Mouse (Mus musculus): ENCODE measurements around the gene Pip. TPM values are rescaled to one million over a fixed set of nuclear protein-coding genes. Genes with fewer than 3 reads are reported as not detected.

Pip gene
- total and polyA plus RNA-seq, 3 experiments = not detected

DNA sequence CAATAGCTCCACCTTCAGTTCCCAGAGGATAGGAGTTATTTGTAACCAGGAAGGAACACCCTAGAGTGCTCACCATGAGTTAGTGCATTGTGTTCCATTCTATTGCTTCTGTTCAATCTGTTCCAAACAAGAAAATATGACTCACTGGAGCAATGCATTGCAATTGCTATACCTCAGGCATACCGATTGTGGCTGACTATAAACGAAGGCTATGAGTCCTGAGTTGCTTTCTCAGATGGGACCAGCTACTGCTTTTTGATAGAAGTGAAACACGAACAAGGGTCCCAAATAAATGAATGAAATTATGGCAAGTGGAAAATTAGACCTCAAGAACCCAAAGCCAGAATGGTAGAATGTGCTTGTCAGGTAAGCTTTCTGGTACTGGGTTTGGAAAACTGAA is 5.4 kb downstream of the Pip start, which contains the start of gene Sval2:
Gene Sval2, plus strand, starts transcription at position 301 of the 400 bp plus-strand sequence.
- H3K9me3 ChIP-seq (replicated peaks; ENCODE audit: insufficient read depth, low read length) = no peaks in the 10 kb centered on the region
- DNase-seq (ENCODE audit: low read depth, low spot score) = no peak
- H3K27ac ChIP-seq (ENCODE audit: control insufficient read depth, low read depth, low read length) = no peak within 1 kb of the TSS
- H3K4me3 ChIP-seq (ENCODE audit: control insufficient read depth in 1 of 2, insufficient read depth in 1 of 2, low read depth in 2 of 2, low read length in 2 of 2) = no peak within 1 kb of the TSS
- H3K4me1 ChIP-seq (ENCODE audit: control insufficient read depth in 1 of 2, insufficient read depth in 2 of 2, low read length in 2 of 2) = no peaks in the 10 kb centered on the region
- no peaks in the 10 kb centered on the region for H3K27me3 ChIP-seq (ENCODE audit: control insufficient read depth in 1 of 2, insufficient read depth in 2 of 2, low read length in 2 of 2)
- H3K9ac ChIP-seq (ENCODE audit: control insufficient read depth, low read depth, low read length, poor library complexity, severe bottlenecking) = no peak within 1 kb of the TSS
- no peak for TF ChIP-seq POLR2AphosphoS5 (IDR thresholded peaks at IDR 0.05; ENCODE audit: borderline replicate concordance, low read depth, low read length)
- no peak for TF ChIP-seq BHLHE40 (IDR thresholded peaks at IDR 0.05; ENCODE audit: borderline replicate concordance, low read depth, low read length)
- TF ChIP-seq ZC3H11A (IDR thresholded peaks at IDR 0.05; ENCODE audit: low read depth, low read length) = no peak
- no peak for TF ChIP-seq SMC3 (IDR thresholded peaks at IDR 0.05; ENCODE audit: low read depth, low read length)
- TF ChIP-seq HCFC1 (IDR thresholded peaks at IDR 0.05; ENCODE audit: low read depth, low read length) = no peak
- TF ChIP-seq MAX (IDR thresholded peaks at IDR 0.05; ENCODE audit: low read length) = no peak
- no peak for TF ChIP-seq TAL1 (IDR thresholded peaks at IDR 0.05; ENCODE audit: low read length)
- no peak for TF ChIP-seq ZKSCAN1 (IDR thresholded peaks at IDR 0.05; ENCODE audit: low read depth, low read length)
- TF ChIP-seq NELFE (IDR thresholded peaks at IDR 0.05; ENCODE audit: low read depth, low read length) = no peak
- no peak for TF ChIP-seq CHD1 (IDR thresholded peaks at IDR 0.05; ENCODE audit: low read depth, low read length)
- no peak for TF ChIP-seq GATA1 (IDR thresholded peaks at IDR 0.05; ENCODE audit: low read depth, low read length)
- no peak for TF ChIP-seq USF2 (IDR thresholded peaks at IDR 0.05; ENCODE audit: borderline replicate concordance in 1 of 2, insufficient read depth in 1 of 2, low read depth in 1 of 2, low read length in 2 of 2)
- no peak for TF ChIP-seq NRF1 (IDR thresholded peaks at IDR 0.05; ENCODE audit: insufficient read depth, low read depth, low read length, poor library complexity, severe bottlenecking)
- TF ChIP-seq KAT2A (conservative IDR thresholded peaks at IDR 0.05; ENCODE audit: low read depth, low read length) = no peak
- TF ChIP-seq ETS1 (IDR thresholded peaks at IDR 0.05; ENCODE audit: low read depth, low read length) = no peak
- no peak for TF ChIP-seq JUND (IDR thresholded peaks at IDR 0.05; ENCODE audit: low read depth, low read length)
- H3K36me3 ChIP-seq (ENCODE audit: control insufficient read depth in 1 of 2, insufficient read depth in 2 of 2, low read length in 2 of 2) = no peaks in the 10 kb centered on the region
- no peaks in the 10 kb centered on the region for H3K79me2 ChIP-seq (ENCODE audit: control insufficient read depth, insufficient read depth, low read length, poor library complexity)

- Histone ChIP-seq H3K4me1 (ENCODE audit: control insufficient read depth in 1 of 2, insufficient read depth in 2 of 2, low read length in 2 of 2) (no peaks in the 10 kb centered on the region), H3K27me3 (ENCODE audit: control insufficient read depth in 1 of 2, insufficient read depth in 2 of 2, low read length in 2 of 2) (no peaks in the 10 kb centered on the region), H3K36me3 (ENCODE audit: control insufficient read depth in 1 of 2, insufficient read depth in 2 of 2, low read length in 2 of 2) (no peaks in the 10 kb centered on the region), H3K9me3 (replicated peaks; ENCODE audit: insufficient read depth, low read length) (no peaks in the 10 kb centered on the region), H3K79me2 (ENCODE audit: control insufficient read depth, insufficient read depth, low read length, poor library complexity) (no peaks in the 10 kb centered on the region), H3K9ac (ENCODE audit: control insufficient read depth, low read depth, low read length, poor library complexity, severe bottlenecking) (no peak overlapping the region), H3K4me3 (ENCODE audit: control insufficient read depth in 1 of 2, insufficient read depth in 1 of 2, low read depth in 2 of 2, low read length in 2 of 2) (no peak overlapping the region), H3K27ac (ENCODE audit: control insufficient read depth, low read depth, low read length) (no peak overlapping the region)
- TF ChIP-seq ZNF384 (IDR thresholded peaks at IDR 0.05; ENCODE audit: low read depth, low read length) (no peak), NELFE (IDR thresholded peaks at IDR 0.05; ENCODE audit: low read depth, low read length) (no peak), TCF12 (IDR thresholded peaks at IDR 0.05; ENCODE audit: low read depth, low read length) (no peak), RCOR1 (IDR thresholded peaks at IDR 0.05; ENCODE audit: low read depth, low read length) (no peak), MAX (IDR thresholded peaks at IDR 0.05; ENCODE audit: low read length) (no peak), MXI1 (IDR thresholded peaks at IDR 0.05; ENCODE audit: low read depth, low read length) (no peak), HCFC1 (IDR thresholded peaks at IDR 0.05; ENCODE audit: low read depth, low read length) (no peak), POLR2A (IDR thresholded peaks at IDR 0.05; ENCODE audit: control insufficient read depth in 1 of 2, insufficient read depth in 1 of 2, low read depth in 1 of 2, low read length in 2 of 2, poor library complexity in 1 of 2) (no peak), ZMIZ1 (IDR thresholded peaks at IDR 0.05; ENCODE audit: low read depth, low read length) (no peak)
- no peak for DNase-seq (ENCODE audit: low read depth, low spot score)
Measured at GRCm38 (mm10) chr6:41864038-41864437, 16.7 kb downstream of the Pip start.

Other genes starting within 250 kb of the Pip start
- gene Ephb6, start 242.1 kb upstream of the Pip start, total RNA-seq (2012; rRNA removed) = 0.88 and 1.0 TPM in 2 replicates
- 1 to 10 TPM in 1 of 2 experiments, not detected in 1; 5.2 TPM for gene Ephb6, start 242.1 kb upstream of the Pip start, polyA plus RNA-seq (2012; ENCODE audit: insufficient read depth in 1 of 2, insufficient read length in 2 of 2, low read depth in 1 of 2, low replicate concordance in 2 of 2, missing spikeins in 1 of 2)
- gene Trpv6, start 211.1 kb upstream of the Pip start, total RNA-seq (2012; rRNA removed) = not detected in 2 replicates
- not detected for gene Trpv6, start 211.1 kb upstream of the Pip start, polyA plus RNA-seq (2012; ENCODE audit: insufficient read depth in 1 of 2, insufficient read length in 2 of 2, low read depth in 1 of 2, low replicate concordance in 2 of 2, missing spikeins in 1 of 2)
- gene Trpv5, start 166.8 kb upstream of the Pip start, total RNA-seq (2012; rRNA removed) = 0.07 and 0.12 TPM in 2 replicates
- under 1 TPM in 1 of 2 experiments, not detected in 1; 0.26 TPM for gene Trpv5, start 166.8 kb upstream of the Pip start, polyA plus RNA-seq (2012; ENCODE audit: insufficient read depth in 1 of 2, insufficient read length in 2 of 2, low read depth in 1 of 2, low replicate concordance in 2 of 2, missing spikeins in 1 of 2)
- gene Llcfc1, start 163.1 kb upstream of the Pip start, total RNA-seq (2012; rRNA removed) = not detected in 2 replicates
- gene Llcfc1, start 163.1 kb upstream of the Pip start, polyA plus RNA-seq (2012; ENCODE audit: insufficient read depth in 1 of 2, insufficient read length in 2 of 2, low read depth in 1 of 2, low replicate concordance in 2 of 2, missing spikeins in 1 of 2) = not detected
- 21.5 and 31.0 TPM in 2 replicates for gene Kel, start 143.2 kb upstream of the Pip start, total RNA-seq (2012; rRNA removed)
- gene Kel, start 143.2 kb upstream of the Pip start, polyA plus RNA-seq (2012; ENCODE audit: insufficient read depth in 1 of 2, insufficient read length in 2 of 2, low read depth in 1 of 2, low replicate concordance in 2 of 2, missing spikeins in 1 of 2) = 10 to 100 TPM in 1 of 2 experiments, not detected in 1; 79.6 TPM
- not detected in 2 replicates for gene Olfr459, start 72.4 kb upstream of the Pip start, total RNA-seq (2012; rRNA removed)
- gene Olfr459, start 72.4 kb upstream of the Pip start, polyA plus RNA-seq (2012; ENCODE audit: insufficient read depth in 1 of 2, insufficient read length in 2 of 2, low read depth in 1 of 2, low replicate concordance in 2 of 2, missing spikeins in 1 of 2) = not detected
- not detected in 2 replicates for gene Sval2, start 5.5 kb downstream of the Pip start, total RNA-seq (2012; rRNA removed)
- not detected for gene Sval2, start 5.5 kb downstream of the Pip start, polyA plus RNA-seq (2012; ENCODE audit: insufficient read depth in 1 of 2, insufficient read length in 2 of 2, low read depth in 1 of 2, low replicate concordance in 2 of 2, missing spikeins in 1 of 2)
- gene Sval1, start 104.1 kb downstream of the Pip start, total RNA-seq (2012; rRNA removed) = not detected in 2 replicates
- gene Sval1, start 104.1 kb downstream of the Pip start, polyA plus RNA-seq (2012; ENCODE audit: insufficient read depth in 1 of 2, insufficient read length in 2 of 2, low read depth in 1 of 2, low replicate concordance in 2 of 2, missing spikeins in 1 of 2) = not detected
- gene Sval3, start 120.6 kb downstream of the Pip start, total RNA-seq (2012; rRNA removed) = not detected in 2 replicates
- not detected for gene Sval3, start 120.6 kb downstream of the Pip start, polyA plus RNA-seq (2012; ENCODE audit: insufficient read depth in 1 of 2, insufficient read length in 2 of 2, low read depth in 1 of 2, low replicate concordance in 2 of 2, missing spikeins in 1 of 2)
- gene Sva, start 190.9 kb downstream of the Pip start, total RNA-seq (2012; rRNA removed) = not detected in 2 replicates
- not detected for gene Sva, start 190.9 kb downstream of the Pip start, polyA plus RNA-seq (2012; ENCODE audit: insufficient read depth in 1 of 2, insufficient read length in 2 of 2, low read depth in 1 of 2, low replicate concordance in 2 of 2, missing spikeins in 1 of 2)